Comparison of ENCODE assay signal across 8 mouse cellular contexts in genomic region chr7:90443101-90444091, GRCm38 (mm10). TPM values are rescaled to one million over a fixed set of nuclear protein-coding genes. Genes with fewer than 3 reads are reported as not detected.
A peak's percentile ranks its signal among the peaks of the same experiment; 100 is the strongest.
DNase-seq lines count a peak whose midpoint lies in the region; ATAC-seq lines count a peak whose summit lies in the region.

No protein-coding gene starts in this region.

- peak overlapping the region; percentile 98 for H3K4me2 ChIP-seq in hindbrain, embryonic 16.5 days (ENCODE audit: low read length)

- H3K9me3 ChIP-seq in hindbrain, embryonic 16.5 days (ENCODE audit: control insufficient read depth, low read length): no peaks in the 10 kb centered on the region

- peaks cover 5% of the 10 kb centered on the region for H3K4me1 ChIP-seq in hindbrain, embryonic 16.5 days (ENCODE audit: control insufficient read depth, insufficient read depth, low read depth, low read length)

- peak; percentile 59 for DNase-seq in ZHBTc4 (ENCODE audit: low read depth, low spot score)
- DNase-seq in cerebellum, postnatal 25 days: peak; percentile 84 to 87
- peak; percentile 59 for DNase-seq in gastrocnemius, adult 18-20 months (ENCODE audit: low spot score)
- peak; percentile 52 to 62 for DNase-seq in left cerebral cortex, postnatal 14 days (ENCODE audit: low spot score in 2 of 2)
- DNase-seq in right cerebral cortex, adult 2 months (ENCODE audit: low spot score in 2 of 2): peak; percentile 60 to 62
- DNase-seq in urinary bladder, postnatal 25 days (ENCODE audit: low spot score): peak; percentile 66

- H3K4me3 ChIP-seq in hindbrain, embryonic 16.5 days (ENCODE audit: low read length): peak overlapping the region; percentile 98

- peak; percentile 68 for ATAC-seq in hindbrain, embryonic 16.5 days
- peak; percentile 40 for ATAC-seq in megakaryocyte progenitor cell, adult 5-6 weeks (replicated peaks; ENCODE audit: poor library complexity)

- no peaks in the 10 kb centered on the region for H3K27me3 ChIP-seq in hindbrain, embryonic 16.5 days (replicated peaks; ENCODE audit: control insufficient read depth, insufficient read depth, low read length)

- peak overlapping the region; percentile 99 for H3K27ac ChIP-seq in hindbrain, embryonic 16.5 days (ENCODE audit: low read depth, low read length)

- intact Hi-C loops in left cerebral cortex, postnatal 14 days (cut with DNase I): no loop called here

- H3K36me3 ChIP-seq in hindbrain, embryonic 16.5 days (ENCODE audit: control insufficient read depth, insufficient read depth, low read length): no peaks in the 10 kb centered on the region

- under 1% methylated on average over 101 of the region's 123 CpGs for WGBS in hindbrain, embryonic 16.5 days

- peak overlapping the region; percentile 99 for H3K9ac ChIP-seq in hindbrain, embryonic 16.5 days (ENCODE audit: low read depth, low read length)

RNA-seq across cellular contexts. Expression of gene Crebzf, which starts 0.9 kb away (rescaled TPM):
- 10 to 100 TPM; 12.5 to 13.6 TPM for total RNA-seq in gastrocnemius, adult 18-20 months (2021)
- polyA plus RNA-seq in hindbrain, embryonic 16.5 days (2015; fragmentation: Nextera tagmentation; extraction: Ambion mirVana): 17.0 and 23.2 TPM in 2 replicates
- 10 to 100 TPM; 71.4 to 83.7 TPM for total RNA-seq in left cerebral cortex, postnatal 14 days (2021)
- total RNA-seq in megakaryocyte progenitor cell, adult 5-6 weeks (2015): 104 and 106 TPM in 2 replicates
- 55.0 and 76.4 TPM in 2 replicates for total RNA-seq in megakaryocyte progenitor cell, adult 5-6 weeks (2017)

RNA-seq across cellular contexts. Expression of gene Tmem126a, which starts 13.6 kb away (rescaled TPM):
- total RNA-seq in gastrocnemius, adult 18-20 months (2021): 100 to 1,000 TPM; 104 to 105 TPM
- polyA plus RNA-seq in hindbrain, embryonic 16.5 days (2015; fragmentation: Nextera tagmentation; extraction: Ambion mirVana): 123 and 136 TPM in 2 replicates
- total RNA-seq in left cerebral cortex, postnatal 14 days (2021): 10 to 100 TPM; 39.8 to 44.5 TPM
- total RNA-seq in megakaryocyte progenitor cell, adult 5-6 weeks (2015): 68.0 and 68.4 TPM in 2 replicates
- 28.2 and 42.1 TPM in 2 replicates for total RNA-seq in megakaryocyte progenitor cell, adult 5-6 weeks (2017)

RNA-seq across cellular contexts. Expression of gene Ccdc89, which starts 17.0 kb away (rescaled TPM):
- under 1 TPM; 0.09 to 0.11 TPM for total RNA-seq in gastrocnemius, adult 18-20 months (2021)
- 1.5 and 2.1 TPM in 2 replicates for polyA plus RNA-seq in hindbrain, embryonic 16.5 days (2015; fragmentation: Nextera tagmentation; extraction: Ambion mirVana)
- total RNA-seq in left cerebral cortex, postnatal 14 days (2021): under 1 TPM; 0.22 to 0.42 TPM
- total RNA-seq in megakaryocyte progenitor cell, adult 5-6 weeks (2015): not detected in 2 replicates
- 0.54 and 0.58 TPM in 2 replicates for total RNA-seq in megakaryocyte progenitor cell, adult 5-6 weeks (2017)

RNA-seq across cellular contexts. Expression of gene Tmem126b, which starts 32.4 kb away (rescaled TPM):
- total RNA-seq in gastrocnemius, adult 18-20 months (2021): 10 to 100 TPM; 19.6 to 19.8 TPM
- polyA plus RNA-seq in hindbrain, embryonic 16.5 days (2015; fragmentation: Nextera tagmentation; extraction: Ambion mirVana): 48.0 and 48.1 TPM in 2 replicates
- total RNA-seq in left cerebral cortex, postnatal 14 days (2021): 10 to 100 TPM; 19.5 to 20.7 TPM
- 9.3 and 12.1 TPM in 2 replicates for total RNA-seq in megakaryocyte progenitor cell, adult 5-6 weeks (2015)
- total RNA-seq in megakaryocyte progenitor cell, adult 5-6 weeks (2017): 11.3 and 12.8 TPM in 2 replicates

RNA-seq across cellular contexts. Expression of gene Dlg2, which starts 33.1 kb away (rescaled TPM):
- 1 to 10 TPM in 1 of 2 experiments, under 1 TPM in 1; 0.50 to 1.5 TPM for total RNA-seq in gastrocnemius, adult 18-20 months (2021)
- 25.5 and 28.3 TPM in 2 replicates for polyA plus RNA-seq in hindbrain, embryonic 16.5 days (2015; fragmentation: Nextera tagmentation; extraction: Ambion mirVana)
- 100 to 1,000 TPM; 394 to 431 TPM for total RNA-seq in left cerebral cortex, postnatal 14 days (2021)
- total RNA-seq in megakaryocyte progenitor cell, adult 5-6 weeks (2015): 0.54 and 1.1 TPM in 2 replicates
- 0.25 and 2.1 TPM in 2 replicates for total RNA-seq in megakaryocyte progenitor cell, adult 5-6 weeks (2017)

Comparison
In these comparisons a context has a peak if more than half of its experiments do, and no peak if none do; other contexts are left out.
1. Peak in every context shown above with its lines: DNase-seq, ATAC-seq, H3K4me3 ChIP-seq and H3K27ac ChIP-seq.